Mouse (Mus musculus) CD4-positive naive resting alpha-beta T cell, adult 57 days (primary cell): ENCODE measurements around the gene Ppp1r27. TPM values are rescaled to one million over a fixed set of nuclear protein-coding genes. Genes with fewer than 3 reads are reported as not detected.

Experiments used
- total RNA-seq: library from RNA; stranded (reverse); gene quantifications from one replicate; pipeline ENCODE4 v1.2.4, GENCODE M21; 2023

Ppp1r27 gene
- total RNA-seq, result not detected

GRCm38 (mm10) chr11:120550810-120551440 is at the start of gene Ppp1r27:
TSS of gene Ppp1r27 (minus strand) at chr11:120551132.

GRCm38 (mm10) chr11:120598283-120598989 is 47.5 kb upstream of the Ppp1r27 start, which contains the start of the genes Alyref and Anapc11:
TSS of gene Alyref (minus strand) at chr11:120598365.
TSS of gene Anapc11 (plus strand) at chr11:120598421.

GRCm38 (mm10) chr11:120581490-120582267 is 30.7 kb upstream of the Ppp1r27 start, which contains the start of gene Arhgdia:
TSS of gene Arhgdia (minus strand) at chr11:120581624.

GRCm38 (mm10) chr11:120572752-120573584 is 22.0 kb upstream of the Ppp1r27 start, which contains the start of gene P4hb:
TSS of gene P4hb (minus strand) at chr11:120573253.

GRCm38 (mm10) chr11:120549168-120549945 is 1.6 kb downstream of the Ppp1r27 start, which contains the start of gene Mcrip1:
TSS of gene Mcrip1 (minus strand) at chr11:120549727.

GRCm38 (mm10) chr11:120530085-120530964 is 20.6 kb downstream of the Ppp1r27 start, which contains the start of gene Gcgr:
TSS of gene Gcgr (plus strand) at chr11:120530699.

Other genes starting within 250 kb of the Ppp1r27 start
- gene Actg1, start 202.6 kb downstream of the Ppp1r27 start, total RNA-seq, result 1,308 TPM
- not detected for gene Fscn2, start 189.6 kb downstream of the Ppp1r27 start, total RNA-seq
- 28.0 TPM for gene Faap100, start 172.4 kb downstream of the Ppp1r27 start, total RNA-seq
- 55.1 TPM for gene Nploc4, start 113.4 kb downstream of the Ppp1r27 start, total RNA-seq
- 46.6 TPM for gene Tspan10, start 108.5 kb downstream of the Ppp1r27 start, total RNA-seq
- gene Pde6g, start 97.6 kb downstream of the Ppp1r27 start, total RNA-seq, result 0.80 TPM
- 7.1 TPM for gene Oxld1, start 93.1 kb downstream of the Ppp1r27 start, total RNA-seq
- 32.2 TPM for gene Ccdc137, start 93.0 kb downstream of the Ppp1r27 start, total RNA-seq
- gene Arl16, start 83.5 kb downstream of the Ppp1r27 start, total RNA-seq, result 13.4 TPM
- 28.5 TPM for gene Mrpl12, start 66.5 kb downstream of the Ppp1r27 start, total RNA-seq
- gene Slc25a10, start 59.3 kb downstream of the Ppp1r27 start, total RNA-seq, result 9.7 TPM
- gene Gcgr, start 20.4 kb downstream of the Ppp1r27 start, total RNA-seq, result not detected
- 36.1 TPM for gene Mcrip1, start 1.4 kb downstream of the Ppp1r27 start, total RNA-seq
- 123 TPM for gene P4hb, start 22.1 kb upstream of the Ppp1r27 start, total RNA-seq
- 404 TPM for gene Arhgdia, start 30.5 kb upstream of the Ppp1r27 start, total RNA-seq
- gene Alyref, start 47.2 kb upstream of the Ppp1r27 start, total RNA-seq, result 109 TPM
- 71.8 TPM for gene Anapc11, start 47.3 kb upstream of the Ppp1r27 start, total RNA-seq
- gene Npb, start 57.3 kb upstream of the Ppp1r27 start, total RNA-seq, result 3.8 TPM
- 153 TPM for gene Pcyt2, start 66.8 kb upstream of the Ppp1r27 start, total RNA-seq
- gene Sirt7, start 74.1 kb upstream of the Ppp1r27 start, total RNA-seq, result 131 TPM
- 39.8 TPM for gene Mafg, start 82.5 kb upstream of the Ppp1r27 start, total RNA-seq
- gene Pycr1, start 92.6 kb upstream of the Ppp1r27 start, total RNA-seq, result 1.2 TPM
- not detected for gene Myadml2, start 97.0 kb upstream of the Ppp1r27 start, total RNA-seq
- not detected for gene Notum, start 110.0 kb upstream of the Ppp1r27 start, total RNA-seq
- gene Aspscr1, start 121.8 kb upstream of the Ppp1r27 start, total RNA-seq, result 126 TPM
- 37.5 TPM for gene Cenpx, start 162.6 kb upstream of the Ppp1r27 start, total RNA-seq
- 33.3 TPM for gene Lrrc45, start 162.8 kb upstream of the Ppp1r27 start, total RNA-seq
- gene Rac3, start 170.3 kb upstream of the Ppp1r27 start, total RNA-seq, result 1.1 TPM
- gene Dcxr, start 176.1 kb upstream of the Ppp1r27 start, total RNA-seq, result 0.65 TPM
- not detected for gene Cbr2, start 181.0 kb upstream of the Ppp1r27 start, total RNA-seq
- gene Hmga1b, start 211.7 kb upstream of the Ppp1r27 start, total RNA-seq, result 30.9 TPM
- 12.4 TPM for gene Rfng, start 233.1 kb upstream of the Ppp1r27 start, total RNA-seq
- gene Gps1, start 233.1 kb upstream of the Ppp1r27 start, total RNA-seq, result 64.3 TPM
- gene Dus1l, start 245.3 kb upstream of the Ppp1r27 start, total RNA-seq, result 61.8 TPM